Mouse (Mus musculus) bone marrow, adult 2 months (tissue): ENCODE results near the gene Maco1. TPM values are rescaled to one million over a fixed set of nuclear protein-coding genes. Genes with fewer than 3 reads are reported as not detected.

Source experiments
- H3K27ac ChIP-seq: fragments of 200-500 bp; 2 replicates; pipeline ENCODE4 v1.5.1; 2012; ENCODE audit warnings: low read depth, mild to moderate bottlenecking, control low read depth, inconsistent platforms, low read length; ENCODE audit not compliant: control insufficient read depth, poor library complexity, insufficient read depth
- H3K4me1 ChIP-seq: fragments of 200-500 bp; 2 replicates; pipeline ENCODE4 v1.6.1; 2011; ENCODE audit warnings: low read length; ENCODE audit not compliant: control insufficient read depth, insufficient read depth
- H3K4me3 ChIP-seq: fragments of 200-500 bp; replicated peaks from 2 replicates; pipeline ENCODE3; 2011; ENCODE audit warnings: mild to moderate bottlenecking, low read depth, low read length, control low read depth; ENCODE audit not compliant: control insufficient read depth
- CTCF ChIP-seq: fragments of 200-500 bp; IDR thresholded peaks from 2 replicates; pipeline ENCODE4 v1.5.1; 2011; ENCODE audit warnings: low read length, control low read depth; ENCODE audit not compliant: control insufficient read depth, insufficient read depth
- POLR2A ChIP-seq: fragments of 200-500 bp; IDR thresholded peaks from 2 replicates; pipeline ENCODE4 v1.6.1; 2011; ENCODE audit warnings: low read depth, mild to moderate bottlenecking, control low read depth, low read length, borderline replicate concordance; ENCODE audit not compliant: control insufficient read depth
- WGBS: fragments of 180-500 bp; shearing (Covaris S2); methylation state at CpG from one replicate; pipeline ENCODE4 v1.1.7; 2018; 5-methylcytosine and 5-hydroxymethylcytosine counted together
- polyA plus RNA-seq: library from polyadenylated mRNA; stranded (reverse); fragments of >200 nt; gene quantifications from 2 replicates; pipeline ENCODE4 v1.2.4, GENCODE M21; 2011; ENCODE audit warnings: low replicate concordance; ENCODE audit not compliant: missing spikeins, insufficient read depth, insufficient read length

Gene Maco1
- polyA plus RNA-seq, 1 experiment, result 24.3 TPM

GRCm38 (mm10) chr4:134817706-134818105, 35.4 kb downstream of the Maco1 start:
- Histone ChIP-seq H3K4me1 (no peaks in the 10 kb centered on the region; the same call in 1 of the 2 replicates), H3K4me3 (no peak overlapping the region), H3K27ac (no peak overlapping the region)
- TF ChIP-seq CTCF (no peak), POLR2A (no peak)
- WGBS, result 43% methylated on average over 4 of the region's 4 CpGs

- no peak overlapping the region for H3K4me3 ChIP-seq
- WGBS, result 94% methylated on average over 4 of the region's 4 CpGs
- TF ChIP-seq CTCF (no peak), POLR2A (no peak)
- no peaks in the 10 kb centered on the region; the same call in 1 of the 2 replicates for H3K4me1 ChIP-seq
- H3K27ac ChIP-seq, result no peak overlapping the region
These were observed 38.9 kb downstream of the Maco1 start for GRCm38 (mm10) chr4:134814229-134814571.

GRCm38 (mm10) chr4:134813406-134814228, 39.5 kb downstream of the Maco1 start:
- H3K4me3 ChIP-seq, result no peak overlapping the region
- H3K4me1 ChIP-seq, result no peaks in the 10 kb centered on the region; the same call in 1 of the 2 replicates
- no peak overlapping the region for H3K27ac ChIP-seq
- TF ChIP-seq POLR2A, result no peak
- no peak for TF ChIP-seq CTCF
- 92% methylated on average over 17 of the region's 17 CpGs for WGBS

GRCm38 (mm10) chr4:134804765-134805164, 48.4 kb downstream of the Maco1 start:
- TF ChIP-seq CTCF (no peak), POLR2A (no peak)
- Histone ChIP-seq H3K27ac (no peak overlapping the region), H3K4me3 (no peak overlapping the region), H3K4me1 (no peaks in the 10 kb centered on the region)
- 53% methylated on average over 5 of the region's 5 CpGs for WGBS

GRCm38 (mm10) chr4:134802765-134803164, 50.4 kb downstream of the Maco1 start:
- 88% methylated on average over 3 of the region's 3 CpGs for WGBS
- Histone ChIP-seq H3K27ac (no peak overlapping the region), H3K4me1 (no peaks in the 10 kb centered on the region), H3K4me3 (no peak overlapping the region)
- TF ChIP-seq CTCF (no peak), POLR2A (no peak)

- 92% methylated on average over 10 of the region's 10 CpGs for WGBS
- H3K27ac ChIP-seq, result no peak overlapping the region
- TF ChIP-seq CTCF (no peak), POLR2A (no peak)
- H3K4me1 ChIP-seq, result no peaks in the 10 kb centered on the region
- no peak overlapping the region for H3K4me3 ChIP-seq
These were observed 51.0 kb downstream of the Maco1 start for GRCm38 (mm10) chr4:134802155-134802554.

- H3K27ac ChIP-seq, result no peak overlapping the region
- 89% methylated on average over 10 of the region's 10 CpGs for WGBS
- no peak for TF ChIP-seq POLR2A
- TF ChIP-seq CTCF, result no peak
- peaks cover under 1% of the 10 kb centered on the region; the same call in 1 of the 2 replicates for H3K4me1 ChIP-seq
- H3K4me3 ChIP-seq, result no peak overlapping the region
These were observed 52.5 kb downstream of the Maco1 start for GRCm38 (mm10) chr4:134800693-134801092.

GRCm38 (mm10) chr4:134800098-134800497, 53.0 kb downstream of the Maco1 start:
- 79% methylated on average over 8 of the region's 8 CpGs for WGBS
- Histone ChIP-seq H3K4me1 (peaks cover 4% of the 10 kb centered on the region; the same call in 1 of the 2 replicates), H3K4me3 (no peak overlapping the region), H3K27ac (no peak overlapping the region)
- TF ChIP-seq POLR2A, result no peak
- TF ChIP-seq CTCF, result no peak
